Mouse (Mus musculus) limb, embryonic 13.5 days (tissue): Measurements from ENCODE around the gene Pou2f1. TPM values are rescaled to one million over a fixed set of nuclear protein-coding genes. Genes with fewer than 3 reads are reported as not detected.

ENCODE experiments used
- ATAC-seq: fragments of 200-750 bp; cut with Nextera tagmentation; 2 replicates; pipeline ENCODE4 v1.8.0; 2017; ENCODE audit warnings: low read depth, moderate number of reproducible peaks, moderate TSS enrichment; ENCODE audit not compliant: low FRiP score
- H3K27ac ChIP-seq: fragments of 300-500 bp; sonication (generic); 2 replicates; pipeline ENCODE4 v1.5.1; 2015; ENCODE audit warnings: inconsistent platforms, mild to moderate bottlenecking, moderate library complexity
- H3K27me3 ChIP-seq: fragments of 300-500 bp; sonication (generic); 2 replicates; pipeline ENCODE4 v1.6.1; 2015; ENCODE audit warnings: mild to moderate bottlenecking, inconsistent platforms
- H3K36me3 ChIP-seq: fragments of 300-500 bp; sonication (generic); 2 replicates; pipeline ENCODE4 v1.6.1; 2015; ENCODE audit warnings: inconsistent platforms, mild to moderate bottlenecking, moderate library complexity
- H3K4me1 ChIP-seq: fragments of 300-500 bp; sonication (generic); 2 replicates; pipeline ENCODE4 v1.6.1; 2015; ENCODE audit warnings: inconsistent platforms
- H3K4me2 ChIP-seq: fragments of 300-500 bp; sonication (generic); replicated peaks from 2 replicates; pipeline ENCODE4 v1.6.1; 2015; ENCODE audit warnings: inconsistent platforms, mild to moderate bottlenecking, moderate library complexity
- H3K4me3 ChIP-seq: fragments of 300-500 bp; sonication (generic); 2 replicates; pipeline ENCODE4 v1.5.1; 2015; ENCODE audit warnings: moderate library complexity, mild to moderate bottlenecking, inconsistent platforms
- H3K9ac ChIP-seq: fragments of 300-500 bp; sonication (generic); 2 replicates; pipeline ENCODE4 v1.6.1; 2015; ENCODE audit warnings: mild to moderate bottlenecking, inconsistent platforms
- H3K9me3 ChIP-seq: fragments of 300-500 bp; sonication (generic); 2 replicates; pipeline ENCODE4 v1.6.1; 2016; ENCODE audit warnings: inconsistent platforms
- WGBS: fragments of 180-500 bp; shearing (Covaris S2); methylation state at CpG from one replicate; pipeline ENCODE4 v1.1.7; 2015; 5-methylcytosine and 5-hydroxymethylcytosine counted together
- polyA plus RNA-seq: library from polyadenylated mRNA; unstranded; fragments of >200 nt; fragmentation: Nextera tagmentation; extraction: Ambion mirVana; gene quantifications from 2 replicates; pipeline ENCODE4 v1.2.1, GENCODE M21; 2015

The Pou2f1 gene
- polyA plus RNA-seq, 1 experiment from 2014 or later, result 15.3 TPM

DNA sequence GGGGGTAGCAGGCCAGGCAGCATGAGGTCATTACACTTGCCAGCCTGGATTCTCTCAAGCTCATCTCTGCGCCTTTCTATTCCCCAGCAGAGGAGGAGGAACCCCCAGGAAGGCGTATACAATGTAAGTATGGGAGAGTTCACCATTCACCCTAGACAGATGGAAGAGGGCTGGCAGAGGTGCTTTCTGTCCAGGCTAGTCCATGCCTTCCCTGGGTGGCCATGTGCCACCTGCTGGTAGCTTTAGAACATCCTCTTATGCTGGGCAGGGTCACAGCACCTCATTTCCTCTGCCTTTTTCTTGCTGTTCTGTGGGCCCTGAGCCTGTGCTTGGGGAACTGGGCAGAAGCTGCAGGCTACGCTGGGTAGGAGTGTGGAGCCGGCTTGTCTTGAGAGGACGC lies 144.1 kb downstream of the Pou2f1 start:
- H3K36me3 ChIP-seq, result no peaks in the 10 kb centered on the region
- no peak overlapping the region for H3K9ac ChIP-seq
- no peak overlapping the region for H3K27ac ChIP-seq
- H3K4me1 ChIP-seq, result 0 out of 2 replicates have a peak, but pooled peaks cover 2% of the 10 kb centered on the region
- H3K9me3 ChIP-seq, result no peaks in the 10 kb centered on the region
- H3K4me3 ChIP-seq, result no peak overlapping the region
- ATAC-seq, result no peak
- no peak overlapping the region for H3K4me2 ChIP-seq
- WGBS, result 83% methylated on average over 5 of the region's 5 CpGs
- H3K27me3 ChIP-seq, result peaks cover 4% of the 10 kb centered on the region; the same call in 1 of the 2 replicates

DNA sequence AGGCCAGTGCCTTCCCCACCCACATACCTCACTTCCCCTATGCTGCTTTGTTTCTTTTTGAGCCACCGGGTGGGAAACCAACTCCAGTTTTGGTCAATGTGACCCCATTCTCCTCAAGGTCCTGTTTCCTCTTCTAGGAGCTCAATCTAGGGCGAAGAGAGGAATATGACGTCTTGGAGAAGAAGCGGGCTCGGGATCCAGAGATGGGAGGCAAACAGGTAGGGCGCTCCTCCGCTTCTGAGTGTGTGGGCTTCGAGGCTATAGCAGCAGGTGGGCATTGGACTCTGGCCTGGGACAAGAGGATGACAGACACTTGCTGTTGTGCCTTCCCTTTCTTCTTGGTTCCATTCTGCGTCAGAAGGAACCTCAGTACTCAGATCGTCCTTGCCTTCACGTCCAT lies 145.2 kb downstream of the Pou2f1 start:
- H3K4me2 ChIP-seq, result no peak overlapping the region
- H3K27ac ChIP-seq, result no peak overlapping the region
- ATAC-seq, result no peak
- H3K9ac ChIP-seq, result no peak overlapping the region
- peaks cover 4% of the 10 kb centered on the region; the same call in 1 of the 2 replicates for H3K27me3 ChIP-seq
- peaks cover 12% of the 10 kb centered on the region for H3K4me1 ChIP-seq
- no peaks in the 10 kb centered on the region for H3K36me3 ChIP-seq
- 91% methylated on average over 11 of the region's 11 CpGs for WGBS
- no peak overlapping the region for H3K4me3 ChIP-seq
- H3K9me3 ChIP-seq, result no peaks in the 10 kb centered on the region

DNA sequence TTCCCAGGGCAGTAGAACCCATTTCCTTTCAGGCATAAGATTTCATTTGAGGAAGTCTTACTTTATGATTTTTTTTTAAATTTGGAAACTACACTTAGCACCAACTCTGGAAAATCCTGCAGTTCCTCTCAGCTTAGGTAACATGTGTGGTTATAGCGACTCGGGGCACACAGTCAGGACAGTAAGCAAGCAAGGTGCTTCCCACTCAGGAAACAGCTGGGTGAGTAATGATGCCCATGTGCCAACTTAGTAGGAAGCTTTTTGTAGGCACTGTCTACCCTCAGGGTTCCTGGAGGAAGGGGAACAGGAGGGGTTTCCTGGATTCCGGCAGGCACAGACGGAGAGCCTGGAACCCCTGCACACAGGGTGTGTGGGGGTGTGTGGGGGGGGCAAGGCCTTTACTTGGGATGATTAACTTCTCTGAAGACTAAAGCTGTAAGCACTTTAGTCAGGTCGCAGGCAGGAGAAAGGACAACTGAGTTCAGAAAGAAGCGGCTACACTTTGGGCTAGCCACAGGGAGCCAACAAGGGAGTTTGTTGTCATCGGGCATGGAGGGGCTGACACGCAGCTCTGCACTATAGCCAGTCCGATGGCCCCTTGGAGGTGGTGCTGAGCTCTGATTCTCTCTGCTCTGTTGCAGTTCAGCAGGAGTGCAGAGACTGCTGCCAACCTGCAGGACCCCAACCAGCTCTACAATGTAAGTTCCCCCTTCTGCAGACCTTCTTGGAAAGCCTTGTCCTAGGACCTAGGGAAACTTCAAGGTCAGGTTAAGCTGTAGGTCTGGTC lies 146.5 kb downstream of the Pou2f1 start:
- Histone ChIP-seq H3K4me1 (peaks cover 18% of the 10 kb centered on the region), H3K27me3 (peaks cover 5% of the 10 kb centered on the region; the same call in 1 of the 2 replicates), H3K4me2 (no peak overlapping the region), H3K27ac (no peak overlapping the region), H3K36me3 (no peaks in the 10 kb centered on the region), H3K4me3 (no peak overlapping the region), H3K9me3 (no peaks in the 10 kb centered on the region), H3K9ac (no peak overlapping the region)
- ATAC-seq, result no peak
- WGBS, result 59% methylated on average over 9 of the region's 9 CpGs

DNA sequence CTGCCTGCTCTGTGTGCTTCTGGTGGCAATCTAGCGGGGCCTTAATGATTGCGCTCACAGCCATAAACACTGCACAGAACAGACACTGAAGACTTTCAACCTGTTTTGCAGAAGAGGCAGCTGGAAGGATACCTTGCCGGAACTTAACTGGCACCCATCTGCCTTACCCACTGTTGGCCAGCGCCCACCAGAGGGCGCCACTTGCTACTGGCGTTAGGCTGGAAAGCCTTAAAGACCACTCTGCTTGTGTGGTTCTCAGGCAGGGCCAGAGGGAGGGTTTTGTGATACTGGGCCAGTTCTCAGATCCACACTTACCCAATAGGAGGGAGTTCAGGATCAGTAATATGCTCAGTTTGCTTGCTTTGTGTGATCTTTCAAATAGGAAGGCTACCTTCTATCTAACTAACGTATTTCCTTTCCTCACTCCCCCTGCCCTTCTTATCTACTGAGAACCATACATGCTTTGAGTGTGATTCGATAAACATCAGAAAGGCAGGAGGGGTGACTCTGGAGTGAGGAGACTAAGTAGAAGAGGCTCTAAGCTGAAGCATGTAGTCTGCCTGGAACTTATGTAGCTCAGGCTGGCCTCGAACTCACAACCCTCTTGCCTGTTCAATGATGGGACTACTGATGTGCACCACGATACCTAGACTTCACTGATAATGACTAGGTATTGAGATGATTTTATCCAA lies 148.6 kb downstream of the Pou2f1 start:
- no peaks in the 10 kb centered on the region for H3K9me3 ChIP-seq
- peaks cover 24% of the 10 kb centered on the region for H3K27me3 ChIP-seq
- H3K9ac ChIP-seq, result no peak overlapping the region
- H3K4me3 ChIP-seq, result no peak overlapping the region
- no peak overlapping the region for H3K27ac ChIP-seq
- 57% methylated on average over 10 of the region's 10 CpGs for WGBS
- no peaks in the 10 kb centered on the region for H3K36me3 ChIP-seq
- no peak overlapping the region for H3K4me2 ChIP-seq
- peaks cover 21% of the 10 kb centered on the region for H3K4me1 ChIP-seq
- no peak for ATAC-seq

DNA sequence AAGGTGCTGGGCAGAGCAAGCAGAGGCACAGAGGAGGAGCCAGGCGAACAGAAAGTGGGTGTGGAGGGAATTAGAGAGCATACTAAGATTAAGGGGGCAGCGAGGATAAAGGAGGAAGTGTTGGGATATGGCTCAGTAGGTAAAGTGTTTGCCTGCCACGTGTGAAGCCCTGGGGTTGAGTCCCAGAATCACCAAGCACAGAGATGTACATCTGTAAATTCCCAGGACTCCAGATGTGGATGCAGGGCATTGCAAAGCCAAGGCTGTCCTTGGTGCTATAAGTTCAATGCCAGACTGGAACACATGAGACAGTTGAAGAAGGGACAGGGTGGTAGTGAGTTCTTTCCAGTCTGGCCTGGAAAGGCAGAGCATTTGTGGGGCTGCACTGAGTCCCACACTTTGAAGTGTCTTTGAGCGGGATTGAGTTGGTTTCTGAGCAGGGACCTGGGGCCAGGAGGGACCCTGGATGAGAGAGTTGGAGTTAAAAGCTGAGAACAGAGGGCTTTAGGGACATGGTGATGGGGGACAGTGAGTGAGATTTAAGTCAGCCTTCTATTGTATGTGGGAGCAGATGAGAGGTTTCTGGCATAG lies 149.3 kb downstream of the Pou2f1 start:
- Histone ChIP-seq H3K4me1 (peaks cover 24% of the 10 kb centered on the region), H3K9ac (no peak overlapping the region), H3K4me3 (no peak overlapping the region), H3K36me3 (no peaks in the 10 kb centered on the region), H3K4me2 (no peak overlapping the region), H3K9me3 (no peaks in the 10 kb centered on the region), H3K27ac (no peak overlapping the region), H3K27me3 (peaks cover 27% of the 10 kb centered on the region)
- ATAC-seq, result no peak
- 38% methylated on average over 4 of the region's 4 CpGs for WGBS

DNA sequence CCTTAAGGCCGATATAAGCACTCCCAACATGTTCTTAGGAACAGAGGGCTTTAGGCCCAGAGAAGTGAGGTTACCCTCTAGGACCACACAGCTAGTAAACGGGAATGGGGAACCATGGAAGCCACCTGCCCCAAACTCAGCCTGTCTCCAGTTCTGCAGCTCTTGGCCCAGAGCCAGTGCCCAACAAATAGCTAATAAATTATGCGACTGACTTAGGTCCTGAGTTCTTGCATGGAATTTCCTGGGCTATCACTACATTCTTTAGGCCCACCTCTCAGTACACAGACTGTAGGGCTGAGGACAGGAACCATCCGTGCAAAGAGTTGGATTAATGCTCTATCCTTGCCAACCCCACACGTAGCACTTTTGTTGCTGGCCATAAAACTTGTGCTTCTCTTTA lies 150.3 kb downstream of the Pou2f1 start:
- no peak overlapping the region for H3K9ac ChIP-seq
- no peaks in the 10 kb centered on the region for H3K9me3 ChIP-seq
- 26% methylated on average over 5 of the region's 5 CpGs for whole genome bisulfite sequencing
- H3K4me2 ChIP-seq, result no peak overlapping the region
- no peaks in the 10 kb centered on the region for H3K36me3 ChIP-seq
- no peak overlapping the region for H3K4me3 ChIP-seq
- H3K4me1 ChIP-seq, result peaks cover 24% of the 10 kb centered on the region
- ATAC-seq, result no peak
- H3K27ac ChIP-seq, result no peak overlapping the region
- peaks cover 29% of the 10 kb centered on the region for H3K27me3 ChIP-seq

DNA sequence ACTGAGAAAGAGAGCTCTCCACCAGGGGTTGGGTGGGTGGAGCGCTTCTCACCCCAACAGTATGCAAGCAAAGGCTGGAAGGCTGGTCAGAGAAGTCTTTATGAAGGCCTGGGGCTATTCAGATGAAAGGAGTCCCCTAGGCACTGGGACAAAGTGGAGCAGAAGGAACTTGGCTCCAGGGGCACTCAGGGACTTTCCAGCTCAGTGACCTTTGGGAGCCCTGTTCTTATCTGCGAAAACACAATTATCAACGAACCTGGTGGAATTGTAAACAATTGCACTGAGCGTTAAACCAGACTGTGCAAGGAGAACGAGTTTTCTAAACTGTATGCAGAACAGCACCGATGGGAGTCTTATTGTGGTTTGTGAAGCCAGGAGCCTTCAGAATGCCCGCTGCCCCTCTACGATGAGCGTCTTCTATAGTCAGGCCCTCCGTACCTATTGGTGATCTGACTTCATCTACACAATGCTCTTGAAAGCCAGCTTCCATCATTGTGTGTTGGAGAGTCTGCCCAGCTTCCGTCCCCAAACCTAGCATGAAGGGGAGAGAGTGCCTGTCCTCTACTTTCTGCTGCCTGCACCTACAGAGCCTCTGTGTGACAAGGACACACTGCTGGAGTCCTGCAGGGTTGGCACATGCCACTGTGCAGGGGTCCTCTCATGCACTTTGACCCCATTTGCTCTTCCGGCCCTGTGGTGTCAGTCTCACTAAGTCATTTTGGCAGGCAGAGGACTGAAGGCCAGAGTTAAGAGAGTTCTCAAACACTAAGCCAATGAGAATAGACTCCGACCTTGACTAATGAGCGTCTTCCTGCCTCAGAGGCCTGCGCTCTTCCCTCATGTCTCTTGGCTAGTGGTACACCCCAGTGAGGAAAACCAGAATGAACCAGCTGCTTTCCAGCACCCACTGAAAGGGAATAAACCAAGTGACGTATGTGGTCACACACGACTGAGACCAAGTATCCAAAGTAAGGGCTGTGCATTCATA lies 152.7 kb downstream of the Pou2f1 start:
- H3K4me3 ChIP-seq, result no peak overlapping the region
- WGBS, result 75% methylated on average over 17 of the region's 17 CpGs
- no peak overlapping the region for H3K27ac ChIP-seq
- no peak overlapping the region for H3K9ac ChIP-seq
- no peaks in the 10 kb centered on the region for H3K36me3 ChIP-seq
- H3K4me1 ChIP-seq, result peaks cover 35% of the 10 kb centered on the region
- no peak overlapping the region for H3K4me2 ChIP-seq
- ATAC-seq, result no peak; the same call in 1 of the 2 replicates
- H3K27me3 ChIP-seq, result peaks cover 45% of the 10 kb centered on the region
- no peaks in the 10 kb centered on the region for H3K9me3 ChIP-seq

DNA sequence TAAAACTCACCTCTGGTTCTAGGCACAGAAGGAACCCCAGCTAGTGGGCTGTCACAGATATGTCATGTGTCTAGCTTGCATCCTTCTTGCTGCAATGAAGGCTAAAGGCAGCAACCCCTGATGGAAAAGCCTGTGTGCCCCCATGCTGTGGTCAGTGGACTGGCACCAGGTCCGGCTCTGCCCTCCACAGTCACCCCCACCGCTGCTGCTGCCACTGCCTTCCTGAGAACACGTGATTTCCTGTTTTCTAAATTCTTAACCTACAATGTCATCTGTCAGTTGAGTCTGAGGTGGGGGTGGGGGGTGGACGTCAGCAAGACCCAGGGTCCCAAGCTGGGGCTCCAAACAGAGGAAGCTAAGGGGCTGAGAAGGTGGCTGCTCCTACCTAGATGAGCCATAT lies 153.6 kb downstream of the Pou2f1 start:
- Histone ChIP-seq H3K9ac (no peak overlapping the region), H3K27ac (no peak overlapping the region), H3K36me3 (no peaks in the 10 kb centered on the region), H3K27me3 (peaks cover 47% of the 10 kb centered on the region), H3K4me2 (no peak overlapping the region), H3K9me3 (no peaks in the 10 kb centered on the region), H3K4me1 (peaks cover 44% of the 10 kb centered on the region), H3K4me3 (no peak overlapping the region)
- 51% methylated on average over 4 of the region's 4 CpGs for WGBS
- ATAC-seq, result no peak

DNA sequence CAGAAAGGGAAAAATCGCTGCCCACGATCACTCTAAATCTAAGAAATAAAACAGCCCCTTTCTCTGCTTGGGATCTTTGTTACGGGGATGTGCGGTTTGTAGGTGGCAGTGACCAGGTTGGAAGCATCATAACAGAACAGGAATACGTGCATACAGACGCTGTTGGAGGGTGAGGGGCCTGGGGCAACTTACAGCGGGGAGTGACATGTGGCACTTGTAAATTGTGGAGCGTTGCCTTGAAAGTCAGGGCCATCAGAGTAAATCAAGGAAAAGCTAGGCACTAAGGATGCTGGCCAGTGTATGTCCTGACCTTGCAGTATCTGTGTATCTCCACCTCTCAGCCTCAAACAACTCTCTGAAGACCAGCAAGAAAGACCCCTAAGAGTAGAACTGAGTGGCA lies 154.1 kb downstream of the Pou2f1 start:
- no peak for ATAC-seq
- Histone ChIP-seq H3K9ac (no peak overlapping the region), H3K4me1 (peaks cover 48% of the 10 kb centered on the region), H3K27ac (no peak overlapping the region), H3K4me3 (no peak overlapping the region), H3K27me3 (peaks cover 52% of the 10 kb centered on the region), H3K4me2 (no peak overlapping the region), H3K36me3 (no peaks in the 10 kb centered on the region), H3K9me3 (no peaks in the 10 kb centered on the region)
- WGBS, result 56% methylated on average over 8 of the region's 8 CpGs

DNA sequence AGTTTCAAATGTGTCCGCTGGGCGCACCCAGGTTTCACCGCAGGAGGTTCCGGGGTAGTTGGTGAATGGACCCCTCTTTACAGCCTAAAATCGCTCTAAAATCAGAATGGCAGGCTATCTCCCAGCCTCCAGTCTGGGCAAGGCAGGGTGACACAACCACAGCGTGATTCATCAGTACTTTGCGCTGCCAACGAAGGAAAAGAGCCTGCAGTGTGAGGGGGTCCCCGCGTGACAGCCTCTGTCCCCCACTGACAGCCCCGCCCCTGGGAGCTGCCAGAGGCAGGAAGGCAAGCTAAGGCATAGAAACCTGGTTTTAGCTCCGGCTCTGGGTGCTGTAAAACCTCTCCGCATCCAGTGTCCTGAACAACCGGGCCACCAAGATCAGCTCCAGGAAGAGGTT lies 157.1 kb downstream of the Pou2f1 start:
- H3K36me3 ChIP-seq, result no peaks in the 10 kb centered on the region
- H3K9me3 ChIP-seq, result no peaks in the 10 kb centered on the region
- no peak for ATAC-seq
- H3K4me3 ChIP-seq, result peak overlapping the region; percentile 54
- H3K27ac ChIP-seq, result no peak overlapping the region
- peaks cover 47% of the 10 kb centered on the region for H3K4me1 ChIP-seq
- H3K9ac ChIP-seq, result peak overlapping the region; percentile 60
- 4% methylated on average over 14 of the region's 14 CpGs for WGBS
- H3K27me3 ChIP-seq, result peaks cover 73% of the 10 kb centered on the region
- H3K4me2 ChIP-seq, result peak overlapping the region; percentile 100

DNA sequence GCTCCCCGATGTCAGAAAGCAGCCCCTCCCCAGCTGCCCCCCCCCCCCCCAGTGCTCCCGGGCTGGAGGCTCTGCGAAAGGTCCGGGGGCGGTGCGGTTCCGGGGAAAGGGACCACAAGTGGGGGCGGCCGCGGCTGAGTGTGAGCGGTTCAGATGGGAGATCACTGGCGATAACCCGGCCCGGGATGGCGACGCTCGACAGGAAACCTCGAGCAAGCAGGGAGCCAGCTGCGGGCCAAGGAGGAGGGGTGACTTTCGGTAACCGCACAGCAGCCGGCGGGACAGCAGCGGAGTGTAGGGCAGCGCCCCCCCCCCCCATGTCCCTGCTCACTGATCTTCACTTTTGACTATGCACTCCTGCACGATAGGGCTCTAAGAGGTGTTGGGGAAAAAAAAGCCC lies 157.5 kb downstream of the Pou2f1 start:
- Histone ChIP-seq H3K27me3 (peaks cover 74% of the 10 kb centered on the region), H3K9ac (peak overlapping the region; percentile 60), H3K9me3 (no peaks in the 10 kb centered on the region), H3K4me3 (peak overlapping the region; percentile 54), H3K4me1 (peaks cover 47% of the 10 kb centered on the region), H3K27ac (no peak overlapping the region), H3K4me2 (peak overlapping the region; percentile 100), H3K36me3 (no peaks in the 10 kb centered on the region)
- under 1% methylated on average over 26 of the region's 26 CpGs for WGBS
- ATAC-seq, result peak; percentile 50
